Mouse (Mus musculus) megakaryocyte, embryonic 14.5 days (primary cell): ENCODE results near the gene Pde4d.

Source experiments
- FLI1 ChIP-seq: IDR thresholded peaks from 2 replicates; pipeline ENCODE4 v1.6.1; 2012; ENCODE audit warnings: low read length, inconsistent platforms, mixed read lengths
- GATA1 ChIP-seq: IDR thresholded peaks from 3 replicates; pipeline ENCODE4 v1.6.1; 2012; ENCODE audit warnings: mixed read lengths, low read length, inconsistent platforms, borderline replicate concordance

DNA sequence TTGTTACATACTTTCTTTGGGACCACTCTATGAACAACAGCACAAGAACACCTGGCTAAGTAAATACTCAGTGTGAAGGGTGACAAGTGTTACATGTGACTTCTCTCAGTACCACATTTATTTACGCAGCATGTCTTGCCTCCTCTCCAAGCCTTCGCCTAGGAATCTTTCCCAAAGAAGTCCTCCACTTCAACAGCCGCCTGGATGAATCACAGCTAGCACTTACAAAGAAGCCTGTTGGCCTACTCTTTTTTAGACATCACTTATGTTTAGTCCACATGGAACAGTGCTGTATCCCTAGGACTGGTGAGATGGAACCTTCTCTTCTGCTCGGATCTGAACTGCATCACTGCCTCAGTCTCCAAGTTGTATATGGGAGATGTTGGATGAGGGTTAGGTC is 741.4 kb downstream of the Pde4d start:
- no peak for TF ChIP-seq GATA1
- TF ChIP-seq FLI1 = no peak
